Mouse (Mus musculus) liver, postnatal 0 days (tissue): ENCODE data around the gene Mkln1. TPM values are rescaled to one million over a fixed set of nuclear protein-coding genes. Genes with fewer than 3 reads are reported as not detected.

ENCODE experiments used
- ATAC-seq: fragments of 200-750 bp; cut with Nextera tagmentation; 2 replicates; pipeline ENCODE4 v1.8.0; 2017; ENCODE audit warnings: mild to moderate bottlenecking, moderate library complexity
- DNase-seq: peaks from one replicate; pipeline ENCODE4 v3.0.0-alpha.2; 2016
- H3K27ac ChIP-seq: fragments of 300-500 bp; sonication (generic); 2 replicates; pipeline ENCODE4 v1.5.1; 2014; ENCODE audit warnings: antibody characterized with exemption, moderate library complexity, mild to moderate bottlenecking, low read depth
- H3K27me3 ChIP-seq: fragments of 300-500 bp; sonication (generic); 2 replicates; pipeline ENCODE4 v1.6.1; 2014; ENCODE audit warnings: low read length, control low read depth, mixed read lengths; ENCODE audit not compliant: insufficient read depth
- H3K36me3 ChIP-seq: fragments of 300-500 bp; sonication (generic); replicated peaks from 2 replicates; pipeline ENCODE4 v1.6.1; 2014; ENCODE audit warnings: mild to moderate bottlenecking, control low read depth, low read length, moderate library complexity, mixed read lengths; ENCODE audit not compliant: insufficient read depth
- H3K4me1 ChIP-seq: fragments of 300-500 bp; sonication (generic); 2 replicates; pipeline ENCODE4 v1.6.1; 2014; ENCODE audit warnings: antibody characterized with exemption, mild to moderate bottlenecking, control low read depth; ENCODE audit not compliant: insufficient read depth
- H3K4me2 ChIP-seq: fragments of 300-500 bp; sonication (generic); 2 replicates; pipeline ENCODE4 v1.6.1; 2014; ENCODE audit warnings: low read depth, mild to moderate bottlenecking, low read length, moderate library complexity, mixed read lengths
- H3K4me3 ChIP-seq: fragments of 300-500 bp; sonication (generic); 2 replicates; pipeline ENCODE4 v1.5.1; 2014; ENCODE audit warnings: low read depth, low read length
- H3K9ac ChIP-seq: fragments of 300-500 bp; sonication (generic); replicated peaks from 2 replicates; pipeline ENCODE4 v1.6.1; 2014; ENCODE audit warnings: mild to moderate bottlenecking, moderate library complexity
- H3K9me3 ChIP-seq: fragments of 300-500 bp; sonication (generic); 2 replicates; pipeline ENCODE4 v1.6.1; 2016; ENCODE audit warnings: mild to moderate bottlenecking, control low read depth, low read length, mixed read lengths
- CTCF ChIP-seq: sonication (generic); IDR thresholded peaks from 2 replicates; pipeline ENCODE4 v1.5.1; 2016; ENCODE audit warnings: antibody characterized with exemption, low read depth
- EP300 ChIP-seq: IDR thresholded peaks from 2 replicates; pipeline ENCODE4 v1.6.1; 2016; ENCODE audit warnings: antibody characterized with exemption, low read depth, mild to moderate bottlenecking
- WGBS: fragments of 180-500 bp; shearing (Covaris S2); extraction: QIAGEN DNeasy Blood & Tissue Kit; methylation state at CpG from one replicate; pipeline ENCODE4 v1.1.7; 2014; ENCODE audit not compliant: insufficient replicate concordance; 5-methylcytosine and 5-hydroxymethylcytosine counted together
- polyA plus RNA-seq: library from polyadenylated mRNA; unstranded; fragments of >200 nt; fragmentation: Nextera tagmentation; extraction: Ambion mirVana; gene quantifications from 2 replicates; pipeline ENCODE4 v1.2.1, GENCODE M21; 2015

The Mkln1 gene
- polyA plus RNA-seq, 1 experiment from 2014 or later: 103 TPM

GRCm38 (mm10) chr6:31519001-31519471, 120.5 kb downstream of the Mkln1 start:
- Histone ChIP-seq H3K9me3 (no peaks in the 10 kb centered on the region), H3K27ac (peak overlapping the region; percentile 64; the same call in 1 of the 2 replicates), H3K4me3 (no peak overlapping the region), H3K36me3 (peaks cover 7% of the 10 kb centered on the region), H3K27me3 (no peaks in the 10 kb centered on the region), H3K9ac (no peak overlapping the region), H3K4me2 (peak overlapping the region; percentile 32; the same call in 1 of the 2 replicates), H3K4me1 (peaks cover 23% of the 10 kb centered on the region)
- 53% methylated on average over 8 of the region's 8 CpGs for WGBS
- peak; percentile 83 for TF ChIP-seq EP300
- TF ChIP-seq CTCF: peak; percentile 76
- ATAC-seq (peak; percentile 64), DNase-seq (peak; percentile 59)

GRCm38 (mm10) chr6:31520486-31521215, 122.1 kb downstream of the Mkln1 start:
- 73% methylated on average over 7 of the region's 7 CpGs for WGBS
- H3K36me3 ChIP-seq: no peaks in the 10 kb centered on the region; the same call in 1 of the 2 replicates
- DNase-seq: no peak
- H3K4me3 ChIP-seq: no peak overlapping the region
- no peak overlapping the region for H3K27ac ChIP-seq
- no peaks in the 10 kb centered on the region for H3K27me3 ChIP-seq
- peaks cover 23% of the 10 kb centered on the region for H3K4me1 ChIP-seq
- H3K9ac ChIP-seq: no peak overlapping the region
- H3K4me2 ChIP-seq: no peak overlapping the region
- ATAC-seq: no peak
- TF ChIP-seq CTCF (no peak), EP300 (no peak)
- no peaks in the 10 kb centered on the region for H3K9me3 ChIP-seq

- no peaks in the 10 kb centered on the region for H3K27me3 ChIP-seq
- 84% methylated on average over 8 of the region's 8 CpGs for WGBS
Observed at GRCm38 (mm10) chr6:31521491-31522355, 123.2 kb downstream of the Mkln1 start.

GRCm38 (mm10) chr6:31522478-31522877, 123.9 kb downstream of the Mkln1 start:
- Histone ChIP-seq H3K27ac (no peak overlapping the region), H3K27me3 (no peaks in the 10 kb centered on the region), H3K4me1 (peaks cover 19% of the 10 kb centered on the region), H3K4me2 (no peak overlapping the region), H3K4me3 (no peak overlapping the region), H3K36me3 (no peaks in the 10 kb centered on the region; the same call in 1 of the 2 replicates), H3K9me3 (no peaks in the 10 kb centered on the region), H3K9ac (no peak overlapping the region)
- DNase-seq (no peak), ATAC-seq (no peak)
- 82% methylated on average over 4 of the region's 4 CpGs for WGBS
- no peak for TF ChIP-seq CTCF
- no peak for TF ChIP-seq EP300

More at GRCm38 (mm10) chr6:31521491-31522355, 123.2 kb downstream of the Mkln1 start:
- H3K4me2 ChIP-seq: no peak overlapping the region
- H3K9me3 ChIP-seq: no peaks in the 10 kb centered on the region
- no peak overlapping the region for H3K9ac ChIP-seq
- DNase-seq (no peak), ATAC-seq (no peak)
- no peak overlapping the region for H3K4me3 ChIP-seq
- TF ChIP-seq EP300 (no peak), CTCF (no peak)
- no peak overlapping the region for H3K27ac ChIP-seq
- H3K36me3 ChIP-seq: no peaks in the 10 kb centered on the region; the same call in 1 of the 2 replicates
- H3K4me1 ChIP-seq: peaks cover 23% of the 10 kb centered on the region

GRCm38 (mm10) chr6:31523039-31523438, 124.5 kb downstream of the Mkln1 start:
- H3K36me3 ChIP-seq: no peaks in the 10 kb centered on the region; the same call in 1 of the 2 replicates
- H3K4me1 ChIP-seq: peaks cover 14% of the 10 kb centered on the region
- WGBS: 75% methylated on average over 5 of the region's 5 CpGs
- DNase-seq: no peak
- H3K27me3 ChIP-seq: no peaks in the 10 kb centered on the region
- no peak overlapping the region for H3K9ac ChIP-seq
- H3K4me3 ChIP-seq: no peak overlapping the region
- TF ChIP-seq CTCF (no peak), EP300 (no peak)
- no peak overlapping the region for H3K4me2 ChIP-seq
- no peak overlapping the region for H3K27ac ChIP-seq
- no peaks in the 10 kb centered on the region for H3K9me3 ChIP-seq
- no peak for ATAC-seq

GRCm38 (mm10) chr6:31523657-31524056, 125.1 kb downstream of the Mkln1 start:
- WGBS: 86% methylated on average over 4 of the region's 4 CpGs
- Histone ChIP-seq H3K27ac (no peak overlapping the region), H3K9me3 (no peaks in the 10 kb centered on the region), H3K4me2 (no peak overlapping the region), H3K27me3 (no peaks in the 10 kb centered on the region), H3K36me3 (no peaks in the 10 kb centered on the region; the same call in 1 of the 2 replicates), H3K4me3 (no peak overlapping the region), H3K4me1 (peaks cover 8% of the 10 kb centered on the region), H3K9ac (no peak overlapping the region)
- DNase-seq (no peak), ATAC-seq (no peak)
- TF ChIP-seq EP300 (no peak), CTCF (no peak)
